Comparison of ENCODE assay signal across 27 mouse cellular contexts in the genomic region with DNA sequence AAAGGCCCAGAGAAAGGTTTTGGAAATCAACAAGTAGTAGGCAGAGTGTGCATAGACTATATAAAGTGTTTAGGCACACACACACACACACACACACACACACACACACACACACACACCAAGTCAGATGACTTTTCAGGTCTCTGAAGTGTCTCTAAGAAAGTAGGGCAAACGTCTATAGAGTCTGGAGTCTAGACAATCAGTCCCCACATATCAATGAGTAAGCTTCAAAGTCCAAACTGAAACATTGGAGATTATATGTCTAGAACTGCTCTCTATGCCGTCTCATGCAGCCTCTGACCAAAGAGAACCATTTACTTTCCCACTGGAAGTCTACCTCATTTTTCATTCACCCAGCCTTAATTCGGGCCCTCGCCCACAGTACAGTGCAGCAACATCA. TPM values are rescaled to one million over a fixed set of nuclear protein-coding genes. Genes with fewer than 3 reads are reported as not detected.
DNase-seq lines count a peak whose midpoint lies in the region; ATAC-seq and TF ChIP-seq lines count a peak whose summit lies in the region.
"Had no signal": no experiment of that assay in that cellular context is flagged by ENCODE, and none has a peak within 500 bp of the region (broad histone marks: within the 10 kb centered on the region; RNA-seq: fewer than 3 reads in every experiment).

No protein-coding gene starts in this region.

- H3K36me3 ChIP-seq in intestine, postnatal 0 days (ENCODE audit: control insufficient read depth, insufficient read depth), result no peaks in the 10 kb centered on the region
- H3K36me3 ChIP-seq: embryonic facial prominence, embryonic 10.5 days; embryonic facial prominence, embryonic 12.5 days; forebrain, embryonic 15.5 days; G1E had no signal

- DNase-seq in heart, adult 11 months, result peak; percentile 14
- no peak for DNase-seq in heart, postnatal 25 days (ENCODE audit: low spot score)
- DNase-seq in retina, embryonic 14.5 days (ENCODE audit: low spot score), result no peak
- no peak for DNase-seq in cerebellum, adult 9-11 months
- DNase-seq: adrenal gland, adult 8-10 months; adrenal gland, postnatal 14 days; adrenal gland, postnatal 36 days; B cell, adult 2 months; cerebellum, adult 11-12 months; cerebellum, adult 2 months; cerebellum, postnatal 10 days; cerebellum, postnatal 25 days; forebrain, postnatal 0 days had no signal

- no peaks in the 10 kb centered on the region for H3K9me3 ChIP-seq in intestine, postnatal 0 days (ENCODE audit: control insufficient read depth)
- H3K9me3 ChIP-seq: embryonic facial prominence, embryonic 10.5 days; embryonic facial prominence, embryonic 12.5 days; forebrain, embryonic 13.5 days; forebrain, embryonic 15.5 days; G1E had no signal

- H3K4me3 ChIP-seq in intestine, postnatal 0 days (ENCODE audit: low read depth, low read length), result no peak overlapping the region
- H3K4me3 ChIP-seq: embryonic facial prominence, embryonic 10.5 days; embryonic facial prominence, embryonic 12.5 days; forebrain, embryonic 13.5 days; forebrain, embryonic 15.5 days had no signal

- intact Hi-C loops in heart, postnatal 25 days (cut with DNase I), result loop anchor here (5.0 kb wide), 1 partner anchor 102 kb away; no protein-coding TSS in a partner anchor

- WGBS in intestine, postnatal 0 days, result 51% methylated on average over 4 of the region's 4 CpGs

- TF ChIP-seq CTCF in intestine, postnatal 0 days (IDR thresholded peaks at IDR 0.05; ENCODE audit: low read depth), result no peak

- no peaks in the 10 kb centered on the region for H3K27me3 ChIP-seq in intestine, postnatal 0 days (replicated peaks; ENCODE audit: control insufficient read depth, insufficient read depth, low read length)
- H3K27me3 ChIP-seq: CH12.LX; embryonic facial prominence, embryonic 12.5 days; forebrain, embryonic 13.5 days; forebrain, embryonic 15.5 days had no signal

- H3K4me1 ChIP-seq in intestine, postnatal 0 days (replicated peaks; ENCODE audit: control insufficient read depth, insufficient read depth, low read length), result 0 out of 2 replicates have a peak, but pooled peaks cover 2% of the 10 kb centered on the region
- H3K4me1 ChIP-seq: embryonic facial prominence, embryonic 10.5 days; embryonic facial prominence, embryonic 12.5 days; forebrain, embryonic 13.5 days; forebrain, embryonic 15.5 days had no signal

- peak; percentile 79 for ATAC-seq in intestine, postnatal 0 days
- ATAC-seq: activated CD4-positive, CD25-positive, alpha-beta regulatory T cell, adult 4 months; CD4-positive, CD25-positive, alpha-beta regulatory T cell, adult 4 months; forebrain, embryonic 13.5 days; forebrain, embryonic 15.5 days; forebrain, postnatal 0 days; Patski had no signal

- peak overlapping the region; percentile 28 for H3K27ac ChIP-seq in intestine, postnatal 0 days (ENCODE audit: low read depth, low read length)
- H3K27ac ChIP-seq: embryonic facial prominence, embryonic 10.5 days; embryonic facial prominence, embryonic 12.5 days; forebrain, embryonic 13.5 days; forebrain, embryonic 15.5 days had no signal

- no peak overlapping the region for H3K4me2 ChIP-seq in intestine, postnatal 0 days (replicated peaks; ENCODE audit: low read depth)
- H3K4me2 ChIP-seq: embryonic facial prominence, embryonic 12.5 days; forebrain, embryonic 13.5 days; forebrain, embryonic 15.5 days had no signal

- H3K9ac ChIP-seq in intestine, postnatal 0 days (ENCODE audit: low read depth, low read length), result no peak overlapping the region
- H3K9ac ChIP-seq: embryonic facial prominence, embryonic 12.5 days; forebrain, embryonic 13.5 days; forebrain, embryonic 15.5 days; forebrain, postnatal 0 days had no signal

RNA-seq across cellular contexts. Expression of gene Tas2r144, which starts 9.9 kb away (rescaled TPM):
- not detected for total RNA-seq in heart, postnatal 25 days (2021)
- not detected in 2 replicates for polyA plus RNA-seq in intestine, postnatal 0 days (2015; fragmentation: Nextera tagmentation; extraction: Ambion mirVana)
- total RNA-seq: adrenal gland, adult 18-20 months; adrenal gland, adult 8-10 months; adrenal gland, postnatal 14 days; adrenal gland, postnatal 36 days; CH12.LX; forebrain, postnatal 0 days had no signal
- polyA plus RNA-seq: activated CD4-positive, CD25-positive, alpha-beta regulatory T cell, adult 4 months; CD4-positive, CD25-positive, alpha-beta regulatory T cell, adult 4 months; cerebellum, adult 2 months; cortical plate, adult 2 months; embryonic facial prominence, embryonic 10.5 days; embryonic facial prominence, embryonic 12.5 days; embryonic facial prominence, embryonic 14.5 days; forebrain, embryonic 11.5 days; forebrain, embryonic 13.5 days; forebrain, embryonic 15.5 days; forebrain, postnatal 0 days; G1E; Patski had no signal

RNA-seq across cellular contexts. Expression of gene Gstk1, which starts 20.7 kb away (rescaled TPM):
- 100 to 1,000 TPM; 119 to 129 TPM for total RNA-seq in heart, postnatal 25 days (2021)
- polyA plus RNA-seq in intestine, postnatal 0 days (2015; fragmentation: Nextera tagmentation; extraction: Ambion mirVana), result 20.5 and 22.6 TPM in 2 replicates
- polyA plus RNA-seq: G1E had no signal

RNA-seq across cellular contexts. Expression of gene Tmem139, which starts 36.7 kb away (rescaled TPM):
- total RNA-seq in heart, postnatal 25 days (2021), result under 1 TPM in 1 of 2 experiments, not detected in 1; 0.29 TPM
- 29.7 and 32.4 TPM in 2 replicates for polyA plus RNA-seq in intestine, postnatal 0 days (2015; fragmentation: Nextera tagmentation; extraction: Ambion mirVana)
- total RNA-seq: CH12.LX; forebrain, postnatal 0 days had no signal
- polyA plus RNA-seq: activated CD4-positive, CD25-positive, alpha-beta regulatory T cell, adult 4 months; CD4-positive, CD25-positive, alpha-beta regulatory T cell, adult 4 months; cerebellum, adult 2 months; cortical plate, adult 2 months; forebrain, embryonic 11.5 days; forebrain, postnatal 0 days; G1E had no signal

RNA-seq across cellular contexts. Expression of gene Casp2, which starts 39.7 kb away (rescaled TPM):
- total RNA-seq in heart, postnatal 25 days (2021), result 10 to 100 TPM; 10.5 to 11.7 TPM
- polyA plus RNA-seq in intestine, postnatal 0 days (2015; fragmentation: Nextera tagmentation; extraction: Ambion mirVana), result 13.0 and 13.4 TPM in 2 replicates
